Mouse (Mus musculus): ENCODE data around the gene Malsu1. TPM values are rescaled to one million over a fixed set of nuclear protein-coding genes. Genes with fewer than 3 reads are reported as not detected.

Malsu1 gene
- total RNA-seq, 2 experiments from 2014 or later, result 14.2 to 42.4 TPM

GRCm38 (mm10) chr6:49130328-49130727 is 56.7 kb downstream of the Malsu1 start:
- no peak for ATAC-seq (replicated peaks; ENCODE audit: poor library complexity, severe bottlenecking)

DNA sequence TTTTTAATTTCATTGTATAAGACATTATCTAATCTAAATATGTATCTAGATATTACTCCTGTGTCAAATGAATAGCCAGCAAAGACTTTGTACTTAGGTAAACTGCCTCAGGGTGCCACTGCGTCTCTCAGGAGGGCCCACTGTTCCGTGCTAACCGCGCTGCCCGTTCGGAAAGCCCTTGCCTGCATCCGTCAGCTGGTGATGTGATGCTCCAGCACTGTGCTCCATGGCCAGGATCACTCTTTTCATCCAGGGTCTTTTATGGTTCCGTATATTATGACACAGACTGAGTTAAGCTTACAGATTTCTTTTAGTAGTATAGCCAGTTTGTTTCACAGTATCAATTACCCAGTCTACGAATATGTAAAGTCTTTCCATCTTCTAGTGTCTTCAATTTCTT is 58.3 kb downstream of the Malsu1 start:
- no peak for ATAC-seq (replicated peaks; ENCODE audit: poor library complexity, severe bottlenecking)

GRCm38 (mm10) chr6:49132352-49133090 is 58.9 kb downstream of the Malsu1 start:
- no peak for ATAC-seq (replicated peaks; ENCODE audit: poor library complexity, severe bottlenecking)

Other genes starting within 250 kb of the Malsu1 start
- gene Tmem176a, start 232.9 kb upstream of the Malsu1 start, total RNA-seq (2014; fragmentation: Nextera tagmentation), result 36.2 and 69.4 TPM in 2 replicates
- gene Tmem176a, start 232.9 kb upstream of the Malsu1 start, total RNA-seq (2017), result 18.9 and 45.3 TPM in 2 replicates
- gene Tmem176b, start 232.3 kb upstream of the Malsu1 start, total RNA-seq (2014; fragmentation: Nextera tagmentation), result 127 TPM in 2 replicates
- gene Tmem176b, start 232.3 kb upstream of the Malsu1 start, total RNA-seq (2017), result 88.4 and 105 TPM in 2 replicates
- 0.41 and 1.8 TPM in 2 replicates for gene Aoc1, start 200.9 kb upstream of the Malsu1 start, total RNA-seq (2014; fragmentation: Nextera tagmentation)
- 0.69 TPM in 1 of 2 replicates, not detected in the other for gene Aoc1, start 200.9 kb upstream of the Malsu1 start, total RNA-seq (2017)
- not detected in 2 replicates for gene 1600015I10Rik, start 143.9 kb upstream of the Malsu1 start, total RNA-seq (2014; fragmentation: Nextera tagmentation)
- not detected in 2 replicates for gene 1600015I10Rik, start 143.9 kb upstream of the Malsu1 start, total RNA-seq (2017)
- not detected in 2 replicates for gene Doxl2, start 98.8 kb upstream of the Malsu1 start, total RNA-seq (2014; fragmentation: Nextera tagmentation)
- gene Doxl2, start 98.8 kb upstream of the Malsu1 start, total RNA-seq (2017), result not detected in 2 replicates
- gene Svs1, start 86.9 kb upstream of the Malsu1 start, total RNA-seq (2014; fragmentation: Nextera tagmentation), result not detected in 2 replicates
- gene Svs1, start 86.9 kb upstream of the Malsu1 start, total RNA-seq (2017), result not detected in 2 replicates
- 2.5 TPM in 1 of 2 replicates, not detected in the other for gene Gpnmb, start 37.2 kb upstream of the Malsu1 start, total RNA-seq (2014; fragmentation: Nextera tagmentation)
- gene Gpnmb, start 37.2 kb upstream of the Malsu1 start, total RNA-seq (2017), result 0.26 TPM in 1 of 2 replicates, not detected in the other
- 0.26 TPM in 1 of 2 replicates, not detected in the other for gene Igf2bp3, start 141.2 kb downstream of the Malsu1 start, total RNA-seq (2014; fragmentation: Nextera tagmentation)
- under 0.01 and 0.09 TPM in 2 replicates for gene Igf2bp3, start 141.2 kb downstream of the Malsu1 start, total RNA-seq (2017)
- 171 and 173 TPM in 2 replicates for gene Tra2a, start 190.2 kb downstream of the Malsu1 start, total RNA-seq (2014; fragmentation: Nextera tagmentation)
- gene Tra2a, start 190.2 kb downstream of the Malsu1 start, total RNA-seq (2017), result 179 and 205 TPM in 2 replicates
- 2.7 and 6.0 TPM in 2 replicates for gene Ccdc126, start 245.5 kb downstream of the Malsu1 start, total RNA-seq (2014; fragmentation: Nextera tagmentation)
- gene Ccdc126, start 245.5 kb downstream of the Malsu1 start, total RNA-seq (2017), result 5.0 and 7.5 TPM in 2 replicates

Measured in granulocyte monocyte progenitor cell, adult 5-6 weeks (primary cell).